Mouse (Mus musculus): ENCODE data around the gene Hrasls5. TPM values are rescaled to one million over a fixed set of nuclear protein-coding genes. Genes with fewer than 3 reads are reported as not detected.

Gene Hrasls5
- total and polyA plus RNA-seq, 3 experiments, result not detected

- TF ChIP-seq GATA1 (IDR thresholded peaks at IDR 0.05; ENCODE audit: borderline replicate concordance, low read length) (no peak), TAL1 (conservative IDR thresholded peaks at IDR 0.05; ENCODE audit: low read depth, low read length) (no peak), POLR2AphosphoS5 (IDR thresholded peaks at IDR 0.05; ENCODE audit: insufficient replicate concordance, low read depth, low read length) (no peak), CTCF (IDR thresholded peaks at IDR 0.05; ENCODE audit: low read depth, low read length) (no peak), GATA2 (IDR thresholded peaks at IDR 0.05; ENCODE audit: borderline replicate concordance, low read depth, low read length) (no peak)
- peaks cover 10% of the 10 kb centered on the region for H3K4me1 ChIP-seq (ENCODE audit: insufficient read depth, low read depth, low read length)
- no peak overlapping the region for H3K4me3 ChIP-seq (ENCODE audit: low read depth, low read length)
- DNase-seq (ENCODE audit: low spot score), result no peak
- no peak for ATAC-seq (ENCODE audit: extremely low read depth, insufficient number of reproducible peaks, low FRiP score, poor library complexity, severe bottlenecking)
- H3K27me3 ChIP-seq (ENCODE audit: insufficient read depth, low read length), result peaks cover 8% of the 10 kb centered on the region
- peaks cover 4% of the 10 kb centered on the region; the same call in 1 of the 2 replicates for H3K9me3 ChIP-seq (replicated peaks)
- no peaks in the 10 kb centered on the region for H3K36me3 ChIP-seq (replicated peaks)
Measured at GRCm38 (mm10) chr19:7585279-7585678, 27.1 kb upstream of the Hrasls5 start.

DNA sequence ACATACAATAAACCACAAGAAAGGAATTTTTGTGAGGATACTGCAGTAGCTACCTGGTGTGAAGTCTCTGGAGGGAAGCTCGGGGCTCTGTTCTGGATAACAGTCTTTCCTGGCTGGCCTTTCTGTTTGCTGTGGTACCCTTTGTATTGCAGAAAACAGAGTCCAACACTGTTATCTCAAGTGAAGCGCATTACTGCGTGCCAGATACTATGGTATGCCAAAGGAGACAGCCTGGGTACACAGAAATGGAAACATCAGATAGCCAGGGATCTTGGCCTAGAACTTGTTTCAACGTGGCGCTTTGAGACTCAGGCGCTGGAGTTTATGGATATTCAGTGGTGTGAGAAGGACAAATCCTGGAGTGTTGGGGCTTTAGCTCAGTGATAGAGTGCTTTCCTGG lies 26.6 kb upstream of the Hrasls5 start:
- no peaks in the 10 kb centered on the region for H3K36me3 ChIP-seq (replicated peaks)
- H3K9me3 ChIP-seq (replicated peaks), result peaks cover 4% of the 10 kb centered on the region; the same call in 1 of the 2 replicates
- ATAC-seq (ENCODE audit: extremely low read depth, insufficient number of reproducible peaks, low FRiP score, poor library complexity, severe bottlenecking) (no peak), DNase-seq (ENCODE audit: low spot score) (no peak)
- peaks cover 8% of the 10 kb centered on the region for H3K27me3 ChIP-seq (ENCODE audit: insufficient read depth, low read length)
- H3K4me3 ChIP-seq (ENCODE audit: low read depth, low read length), result no peak overlapping the region
- peaks cover 6% of the 10 kb centered on the region for H3K4me1 ChIP-seq (ENCODE audit: insufficient read depth, low read depth, low read length)
- no peak for TF ChIP-seq GATA1 (IDR thresholded peaks at IDR 0.05; ENCODE audit: borderline replicate concordance, low read length)
- no peak for TF ChIP-seq GATA2 (IDR thresholded peaks at IDR 0.05; ENCODE audit: borderline replicate concordance, low read depth, low read length)
- no peak for TF ChIP-seq TAL1 (conservative IDR thresholded peaks at IDR 0.05; ENCODE audit: low read depth, low read length)
- no peak for TF ChIP-seq POLR2AphosphoS5 (IDR thresholded peaks at IDR 0.05; ENCODE audit: insufficient replicate concordance, low read depth, low read length)
- TF ChIP-seq CTCF (IDR thresholded peaks at IDR 0.05; ENCODE audit: low read depth, low read length), result no peak

DNA sequence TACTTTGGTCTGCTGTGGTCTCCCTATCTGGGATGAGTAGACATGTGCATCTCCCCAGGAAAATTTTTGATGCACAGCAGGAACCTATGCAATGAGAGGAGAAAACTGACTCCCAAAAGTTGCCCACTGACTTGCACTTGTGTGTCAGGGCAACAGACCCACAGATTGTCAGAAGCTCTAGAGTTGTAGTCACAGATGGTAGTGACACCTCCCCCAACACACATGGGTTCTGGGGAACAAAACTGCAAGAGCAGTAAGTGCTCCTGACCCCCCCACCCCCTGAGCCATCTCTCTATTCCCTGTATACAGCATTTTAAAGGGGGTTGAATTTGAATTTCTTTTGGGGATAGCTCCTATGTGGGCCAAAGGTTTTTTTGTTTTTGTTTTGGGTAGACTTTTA lies 21.5 kb upstream of the Hrasls5 start:
- no peak for DNase-seq (ENCODE audit: low spot score)
- ATAC-seq (ENCODE audit: extremely low read depth, insufficient number of reproducible peaks, low FRiP score, poor library complexity, severe bottlenecking), result no peak
- TF ChIP-seq GATA2 (IDR thresholded peaks at IDR 0.05; ENCODE audit: borderline replicate concordance, low read depth, low read length) (no peak), TAL1 (conservative IDR thresholded peaks at IDR 0.05; ENCODE audit: low read depth, low read length) (no peak), CTCF (IDR thresholded peaks at IDR 0.05; ENCODE audit: low read depth, low read length) (no peak), POLR2AphosphoS5 (IDR thresholded peaks at IDR 0.05; ENCODE audit: insufficient replicate concordance, low read depth, low read length) (no peak), GATA1 (IDR thresholded peaks at IDR 0.05; ENCODE audit: borderline replicate concordance, low read length) (no peak)
- Histone ChIP-seq H3K36me3 (replicated peaks) (no peaks in the 10 kb centered on the region), H3K4me1 (ENCODE audit: insufficient read depth, low read depth, low read length) (no peaks in the 10 kb centered on the region), H3K4me3 (ENCODE audit: low read depth, low read length) (no peak overlapping the region), H3K27me3 (ENCODE audit: insufficient read depth, low read length) (peaks cover 4% of the 10 kb centered on the region; the same call in 1 of the 2 replicates), H3K9me3 (replicated peaks) (peaks cover 4% of the 10 kb centered on the region; the same call in 1 of the 2 replicates)

GRCm38 (mm10) chr19:7592018-7592417 lies 20.3 kb upstream of the Hrasls5 start:
- DNase-seq (ENCODE audit: low spot score) (no peak), ATAC-seq (ENCODE audit: extremely low read depth, insufficient number of reproducible peaks, low FRiP score, poor library complexity, severe bottlenecking) (no peak)
- no peak for TF ChIP-seq GATA1 (IDR thresholded peaks at IDR 0.05; ENCODE audit: borderline replicate concordance, low read length)
- no peak for TF ChIP-seq POLR2AphosphoS5 (IDR thresholded peaks at IDR 0.05; ENCODE audit: insufficient replicate concordance, low read depth, low read length)
- TF ChIP-seq GATA2 (IDR thresholded peaks at IDR 0.05; ENCODE audit: borderline replicate concordance, low read depth, low read length), result no peak
- no peak for TF ChIP-seq CTCF (IDR thresholded peaks at IDR 0.05; ENCODE audit: low read depth, low read length)
- no peak for TF ChIP-seq TAL1 (conservative IDR thresholded peaks at IDR 0.05; ENCODE audit: low read depth, low read length)
- Histone ChIP-seq H3K36me3 (replicated peaks) (no peaks in the 10 kb centered on the region), H3K4me1 (ENCODE audit: insufficient read depth, low read depth, low read length) (no peaks in the 10 kb centered on the region), H3K9me3 (replicated peaks) (peaks cover 4% of the 10 kb centered on the region; the same call in 1 of the 2 replicates), H3K27me3 (ENCODE audit: insufficient read depth, low read length) (peaks cover 4% of the 10 kb centered on the region; the same call in 1 of the 2 replicates), H3K4me3 (ENCODE audit: low read depth, low read length) (no peak overlapping the region)

DNA sequence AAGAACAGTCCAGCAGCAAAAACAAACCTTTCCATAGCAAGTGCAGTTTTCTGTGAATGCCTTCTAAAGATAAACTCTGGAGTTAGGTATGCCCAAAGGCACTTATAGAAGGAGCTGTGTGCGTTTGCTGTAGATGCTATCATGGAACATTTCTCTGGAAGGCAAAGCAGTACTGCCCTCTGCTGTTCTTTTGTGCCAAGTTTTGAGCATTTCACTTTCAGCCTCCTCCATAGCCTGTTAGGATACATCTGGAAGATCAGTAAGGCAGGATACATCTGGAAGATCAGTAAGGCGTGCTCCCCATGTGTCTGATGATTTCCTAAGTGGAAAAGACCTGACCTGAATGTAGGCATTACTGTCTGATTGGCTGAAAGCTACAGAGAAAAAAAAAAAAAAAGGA lies 16.8 kb upstream of the Hrasls5 start:
- Histone ChIP-seq H3K27me3 (ENCODE audit: insufficient read depth, low read length) (peaks cover 4% of the 10 kb centered on the region; the same call in 1 of the 2 replicates), H3K36me3 (replicated peaks) (no peaks in the 10 kb centered on the region), H3K9me3 (replicated peaks) (no peaks in the 10 kb centered on the region), H3K4me1 (ENCODE audit: insufficient read depth, low read depth, low read length) (no peaks in the 10 kb centered on the region), H3K4me3 (ENCODE audit: low read depth, low read length) (no peak overlapping the region)
- no peak for TF ChIP-seq GATA1 (IDR thresholded peaks at IDR 0.05; ENCODE audit: borderline replicate concordance, low read length)
- TF ChIP-seq CTCF (IDR thresholded peaks at IDR 0.05; ENCODE audit: low read depth, low read length), result no peak
- TF ChIP-seq TAL1 (conservative IDR thresholded peaks at IDR 0.05; ENCODE audit: low read depth, low read length), result no peak
- TF ChIP-seq POLR2AphosphoS5 (IDR thresholded peaks at IDR 0.05; ENCODE audit: insufficient replicate concordance, low read depth, low read length), result no peak
- no peak for TF ChIP-seq GATA2 (IDR thresholded peaks at IDR 0.05; ENCODE audit: borderline replicate concordance, low read depth, low read length)
- ATAC-seq (ENCODE audit: extremely low read depth, insufficient number of reproducible peaks, low FRiP score, poor library complexity, severe bottlenecking) (no peak), DNase-seq (ENCODE audit: low spot score) (no peak)

DNA sequence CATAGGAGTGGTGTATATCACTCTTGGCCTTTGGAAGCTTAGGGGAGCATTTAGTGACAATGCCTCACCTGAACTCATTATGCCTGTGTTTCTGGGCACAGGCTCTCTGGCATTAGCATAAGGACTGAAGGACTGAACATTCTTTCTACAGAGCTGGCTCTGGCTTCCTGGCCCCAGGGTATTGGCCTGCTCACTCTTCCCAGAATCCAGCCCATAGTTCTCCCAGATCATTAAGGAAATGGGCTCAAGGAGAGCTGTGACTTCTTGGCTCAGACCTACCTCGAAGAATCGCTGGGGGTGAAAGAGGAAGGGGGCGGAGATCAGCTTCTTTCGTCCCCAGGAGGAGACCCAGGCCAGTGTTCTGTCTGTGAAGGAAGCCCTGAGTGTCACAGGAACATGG lies 13.9 kb upstream of the Hrasls5 start:
- TF ChIP-seq POLR2AphosphoS5 (IDR thresholded peaks at IDR 0.05; ENCODE audit: insufficient replicate concordance, low read depth, low read length) (no peak), CTCF (IDR thresholded peaks at IDR 0.05; ENCODE audit: low read depth, low read length) (no peak), TAL1 (conservative IDR thresholded peaks at IDR 0.05; ENCODE audit: low read depth, low read length) (no peak)
- Histone ChIP-seq H3K4me1 (ENCODE audit: insufficient read depth, low read depth, low read length) (no peaks in the 10 kb centered on the region), H3K9me3 (replicated peaks) (no peaks in the 10 kb centered on the region), H3K36me3 (replicated peaks) (no peaks in the 10 kb centered on the region), H3K4me3 (ENCODE audit: low read depth, low read length) (no peak overlapping the region), H3K27me3 (ENCODE audit: insufficient read depth, low read length) (peaks cover 6% of the 10 kb centered on the region; the same call in 1 of the 2 replicates)
- DNase-seq (ENCODE audit: low spot score) (no peak), ATAC-seq (ENCODE audit: extremely low read depth, insufficient number of reproducible peaks, low FRiP score, poor library complexity, severe bottlenecking) (no peak)

Data from G1E (cell line).